Comparison of ENCODE assay signal across 22 mouse cellular contexts in genomic region chr10:120762958-120763357, GRCm38 (mm10).
DNase-seq lines count a peak whose midpoint lies in the region; ATAC-seq and TF ChIP-seq lines count a peak whose summit lies in the region.
"Had no signal": no experiment of that assay in that cellular context is flagged by ENCODE, and none has a peak within 500 bp of the region (broad histone marks: within the 10 kb centered on the region; RNA-seq: fewer than 3 reads in every experiment).

No protein-coding gene starts in this region.

- no peak for TF ChIP-seq POLR2A in brain, embryonic 14.5 days (IDR thresholded peaks at IDR 0.05; ENCODE audit: borderline replicate concordance, extremely low read depth, insufficient read depth, insufficient read length, poor library complexity, severe bottlenecking)

- peaks cover 5% of the 10 kb centered on the region for H3K4me1 ChIP-seq in hindbrain, postnatal 0 days (ENCODE audit: insufficient read depth, low read length)
- peaks cover 3% of the 10 kb centered on the region; the same call in 1 of the 2 replicates for H3K4me1 ChIP-seq in hindbrain, embryonic 11.5 days (replicated peaks; ENCODE audit: control insufficient read depth, insufficient read depth, low read length)
- H3K4me1 ChIP-seq in midbrain, embryonic 14.5 days (ENCODE audit: control insufficient read depth, insufficient read depth, low read length) = 0 out of 2 replicates have a peak, but pooled peaks cover 6% of the 10 kb centered on the region
- H3K4me1 ChIP-seq in midbrain, embryonic 11.5 days (ENCODE audit: control insufficient read depth, insufficient read depth, low read length) = no peaks in the 10 kb centered on the region; the same call in 1 of the 2 replicates
- peaks cover 19% of the 10 kb centered on the region for H3K4me1 ChIP-seq in embryonic facial prominence, embryonic 12.5 days

- no peak for ATAC-seq in hindbrain, postnatal 0 days
- ATAC-seq in hindbrain, embryonic 11.5 days (ENCODE audit: low FRiP score) = no peak
- no peak for ATAC-seq in midbrain, embryonic 14.5 days (ENCODE audit: low FRiP score, low TSS enrichment)
- no peak for ATAC-seq in midbrain, embryonic 11.5 days (ENCODE audit: low FRiP score)
- no peak for ATAC-seq in embryonic facial prominence, embryonic 12.5 days (ENCODE audit: insufficient number of reproducible peaks, insufficient read depth, low FRiP score, low TSS enrichment)
- ATAC-seq: forebrain, embryonic 15.5 days; inflammation-experienced regulatory T-cells, adult 6 months had no signal

- H3K9ac ChIP-seq in hindbrain, postnatal 0 days (replicated peaks; ENCODE audit: low read length) = no peak overlapping the region
- H3K9ac ChIP-seq in hindbrain, embryonic 11.5 days (ENCODE audit: low read depth, low read length) = no peak overlapping the region
- no peak overlapping the region for H3K9ac ChIP-seq in midbrain, embryonic 14.5 days (replicated peaks; ENCODE audit: low read length)
- H3K9ac ChIP-seq in midbrain, embryonic 11.5 days (ENCODE audit: low read length) = no peak overlapping the region
- H3K9ac ChIP-seq in embryonic facial prominence, embryonic 12.5 days = no peak overlapping the region
- H3K9ac ChIP-seq: embryonic facial prominence, embryonic 13.5 days; forebrain, embryonic 15.5 days had no signal

- WGBS in hindbrain, postnatal 0 days = 59% methylated on average over 12 of the region's 12 CpGs
- 76% methylated on average over 12 of the region's 12 CpGs for WGBS in hindbrain, embryonic 11.5 days
- WGBS in midbrain, embryonic 14.5 days = 62% methylated on average over 12 of the region's 12 CpGs
- WGBS in midbrain, embryonic 11.5 days = 80% methylated on average over 12 of the region's 12 CpGs
- whole genome bisulfite sequencing in embryonic facial prominence, embryonic 12.5 days = 90% methylated on average over 12 of the region's 12 CpGs

- H3K27me3 ChIP-seq in hindbrain, postnatal 0 days (ENCODE audit: insufficient read depth, low read length) = no peaks in the 10 kb centered on the region
- no peaks in the 10 kb centered on the region for H3K27me3 ChIP-seq in hindbrain, embryonic 11.5 days (ENCODE audit: control insufficient read depth, insufficient read depth, low read length)
- no peaks in the 10 kb centered on the region for H3K27me3 ChIP-seq in midbrain, embryonic 14.5 days (ENCODE audit: control insufficient read depth, insufficient read depth, low read length)
- no peaks in the 10 kb centered on the region for H3K27me3 ChIP-seq in midbrain, embryonic 11.5 days (ENCODE audit: control insufficient read depth, insufficient read depth, low read length)
- H3K27me3 ChIP-seq in embryonic facial prominence, embryonic 12.5 days = no peaks in the 10 kb centered on the region
- H3K27me3 ChIP-seq: embryonic facial prominence, embryonic 13.5 days; forebrain, embryonic 15.5 days had no signal

- H3K4me2 ChIP-seq in hindbrain, postnatal 0 days (ENCODE audit: low read depth, low read length) = no peak overlapping the region
- no peak overlapping the region for H3K4me2 ChIP-seq in hindbrain, embryonic 11.5 days (replicated peaks; ENCODE audit: low read depth, low read length)
- no peak overlapping the region for H3K4me2 ChIP-seq in midbrain, embryonic 14.5 days (ENCODE audit: low read length)
- H3K4me2 ChIP-seq in midbrain, embryonic 11.5 days = no peak overlapping the region
- H3K4me2 ChIP-seq in embryonic facial prominence, embryonic 12.5 days (replicated peaks) = no peak overlapping the region
- H3K4me2 ChIP-seq: embryonic facial prominence, embryonic 13.5 days; forebrain, embryonic 15.5 days; liver, embryonic 11.5 days had no signal

- H3K9me3 ChIP-seq in hindbrain, postnatal 0 days (ENCODE audit: low read length) = no peaks in the 10 kb centered on the region
- no peaks in the 10 kb centered on the region for H3K9me3 ChIP-seq in hindbrain, embryonic 11.5 days (ENCODE audit: control insufficient read depth, low read length)
- H3K9me3 ChIP-seq in midbrain, embryonic 14.5 days (ENCODE audit: control insufficient read depth, low read length) = peaks cover 4% of the 10 kb centered on the region; the same call in 1 of the 2 replicates
- no peaks in the 10 kb centered on the region; the same call in 1 of the 2 replicates for H3K9me3 ChIP-seq in midbrain, embryonic 11.5 days (ENCODE audit: control insufficient read depth, low read length)
- no peaks in the 10 kb centered on the region for H3K9me3 ChIP-seq in embryonic facial prominence, embryonic 12.5 days
- H3K9me3 ChIP-seq: forebrain, embryonic 15.5 days had no signal

- H3K4me3 ChIP-seq in hindbrain, postnatal 0 days (ENCODE audit: low read length) = no peak overlapping the region
- no peak overlapping the region for H3K4me3 ChIP-seq in hindbrain, embryonic 11.5 days (ENCODE audit: low read depth, low read length)
- no peak overlapping the region for H3K4me3 ChIP-seq in midbrain, embryonic 14.5 days (replicated peaks; ENCODE audit: low read depth, low read length)
- no peak overlapping the region for H3K4me3 ChIP-seq in midbrain, embryonic 11.5 days (ENCODE audit: low read depth, low read length)
- no peak overlapping the region for H3K4me3 ChIP-seq in embryonic facial prominence, embryonic 12.5 days
- H3K4me3 ChIP-seq: embryonic facial prominence, embryonic 13.5 days; forebrain, embryonic 15.5 days; hindbrain, embryonic 10.5 days; left cerebral cortex, adult 2 months had no signal

- no peak for TF ChIP-seq CTCF in hindbrain, postnatal 0 days (IDR thresholded peaks at IDR 0.05; ENCODE audit: low read depth)
- no peak for TF ChIP-seq CTCF in brain, embryonic 14.5 days (IDR thresholded peaks at IDR 0.05; ENCODE audit: borderline replicate concordance, extremely low read depth, insufficient read depth, insufficient read length)

- H3K27ac ChIP-seq in hindbrain, postnatal 0 days = no peak overlapping the region
- H3K27ac ChIP-seq in hindbrain, embryonic 11.5 days (ENCODE audit: low read depth, low read length) = no peak overlapping the region
- H3K27ac ChIP-seq in midbrain, embryonic 14.5 days (replicated peaks; ENCODE audit: low read depth, low read length) = no peak overlapping the region
- no peak overlapping the region for H3K27ac ChIP-seq in midbrain, embryonic 11.5 days (ENCODE audit: low read depth, low read length)
- 0 out of 2 replicates have a peak overlapping the region, but pooled peaks have one; percentile 30 for H3K27ac ChIP-seq in embryonic facial prominence, embryonic 12.5 days
- H3K27ac ChIP-seq: forebrain, embryonic 15.5 days; left cerebral cortex, adult 2 months had no signal

- no peaks in the 10 kb centered on the region for H3K36me3 ChIP-seq in hindbrain, postnatal 0 days (ENCODE audit: insufficient read depth, low read length)
- no peaks in the 10 kb centered on the region for H3K36me3 ChIP-seq in hindbrain, embryonic 11.5 days (ENCODE audit: control insufficient read depth, insufficient read depth, low read length)
- H3K36me3 ChIP-seq in midbrain, embryonic 14.5 days (ENCODE audit: control insufficient read depth, insufficient read depth, low read length) = no peaks in the 10 kb centered on the region
- H3K36me3 ChIP-seq in midbrain, embryonic 11.5 days (ENCODE audit: control insufficient read depth, insufficient read depth, low read length) = no peaks in the 10 kb centered on the region
- no peaks in the 10 kb centered on the region for H3K36me3 ChIP-seq in embryonic facial prominence, embryonic 12.5 days
- H3K36me3 ChIP-seq: embryonic facial prominence, embryonic 13.5 days; forebrain, embryonic 15.5 days; hindbrain, embryonic 10.5 days had no signal

- peak; percentile 29 for DNase-seq in hindbrain, postnatal 0 days (ENCODE audit: low spot score)
- no peak for DNase-seq in hindbrain, embryonic 11.5 days (ENCODE audit: low spot score)
- DNase-seq in midbrain, embryonic 14.5 days = peak; percentile 44
- DNase-seq in midbrain, embryonic 11.5 days (ENCODE audit: low spot score, missing footprints) = no peak
- peak; percentile 23 for DNase-seq in brain, embryonic 14.5 days (ENCODE audit: low read depth)
- no peak for DNase-seq in thymus, postnatal 25 days
- DNase-seq: adrenal gland, postnatal 10 days; cerebellum, adult 9-11 months; gastrocnemius, postnatal 25 days; kidney, postnatal 36 days; layer of hippocampus, adult 9-11 months; lung, adult 18-20 months; lung, postnatal 36 days; right cerebral cortex, postnatal 25 days; thymus, postnatal 14 days had no signal

Comparison
In these comparisons a context has a peak if more than half of its experiments do, and no peak if none do; other contexts are left out.
1. DNase-seq: peak in hindbrain, postnatal 0 days (single experiment), midbrain, embryonic 14.5 days (single experiment) and brain, embryonic 14.5 days (single experiment); none in hindbrain, embryonic 11.5 days (single experiment), midbrain, embryonic 11.5 days (single experiment) and thymus, postnatal 25 days (single experiment).